In the genomic region with DNA sequence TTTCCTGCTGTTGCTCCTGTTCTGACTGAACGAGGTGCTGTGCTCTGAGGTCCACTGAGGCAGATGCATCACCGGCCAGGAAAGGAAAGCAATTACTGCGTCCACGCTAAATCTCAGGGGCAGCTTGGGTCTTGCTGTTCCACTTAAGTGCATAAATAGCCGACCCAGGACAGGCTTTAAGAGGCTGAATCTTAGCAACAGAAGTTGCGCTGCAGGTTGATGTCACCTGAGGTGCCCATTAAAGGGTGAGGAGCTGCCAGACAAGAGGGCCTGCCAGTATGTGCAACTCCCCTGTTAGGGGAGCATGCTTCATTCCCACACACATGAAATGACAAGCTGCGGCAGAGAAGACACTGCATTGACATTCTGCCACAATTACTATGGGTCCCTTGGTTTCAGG, we compare ENCODE assay signal across 22 mouse cellular contexts.
A peak's percentile ranks its signal among the peaks of the same experiment; 100 is the strongest.
DNase-seq lines count a peak whose midpoint lies in the region; ATAC-seq and TF ChIP-seq lines count a peak whose summit lies in the region.
"Had no signal": no experiment of that assay in that cellular context is flagged by ENCODE, and none has a peak within 500 bp of the region (broad histone marks: within the 10 kb centered on the region; RNA-seq: fewer than 3 reads in every experiment).

No protein-coding gene starts in this region.

- H3K9ac ChIP-seq in forebrain, embryonic 12.5 days, result no peak overlapping the region
- H3K9ac ChIP-seq in forebrain, postnatal 0 days, result no peak overlapping the region
- no peak overlapping the region for H3K9ac ChIP-seq in midbrain, embryonic 11.5 days (ENCODE audit: low read length)
- no peak overlapping the region for H3K9ac ChIP-seq in midbrain, embryonic 15.5 days
- no peak overlapping the region for H3K9ac ChIP-seq in neural tube, embryonic 14.5 days (replicated peaks; ENCODE audit: low read depth, low read length)
- H3K9ac ChIP-seq: embryonic facial prominence, embryonic 12.5 days; forebrain, embryonic 13.5 days; heart, embryonic 15.5 days had no signal

- no peaks in the 10 kb centered on the region for H3K27me3 ChIP-seq in forebrain, embryonic 12.5 days
- H3K27me3 ChIP-seq in forebrain, postnatal 0 days (ENCODE audit: insufficient read depth, low read length), result no peaks in the 10 kb centered on the region
- H3K27me3 ChIP-seq in midbrain, embryonic 11.5 days (ENCODE audit: control insufficient read depth, insufficient read depth, low read length), result no peaks in the 10 kb centered on the region
- H3K27me3 ChIP-seq in midbrain, embryonic 15.5 days (replicated peaks), result no peaks in the 10 kb centered on the region
- H3K27me3 ChIP-seq in neural tube, embryonic 14.5 days (ENCODE audit: control insufficient read depth, insufficient read depth, low read length), result no peaks in the 10 kb centered on the region
- H3K27me3 ChIP-seq: embryonic facial prominence, embryonic 12.5 days; forebrain, embryonic 13.5 days; heart, embryonic 15.5 days had no signal

- 82% methylated on average over 7 of the region's 7 CpGs for WGBS in forebrain, embryonic 12.5 days
- 83% methylated on average over 7 of the region's 7 CpGs for WGBS in forebrain, postnatal 0 days
- 88% methylated on average over 7 of the region's 7 CpGs for WGBS in midbrain, embryonic 11.5 days
- 66% methylated on average over 7 of the region's 7 CpGs for WGBS in midbrain, embryonic 15.5 days
- WGBS in neural tube, embryonic 14.5 days, result 54% methylated on average over 7 of the region's 7 CpGs

- no peaks in the 10 kb centered on the region for H3K36me3 ChIP-seq in forebrain, embryonic 12.5 days (replicated peaks)
- H3K36me3 ChIP-seq in forebrain, postnatal 0 days (ENCODE audit: insufficient read depth), result no peaks in the 10 kb centered on the region
- no peaks in the 10 kb centered on the region for H3K36me3 ChIP-seq in midbrain, embryonic 11.5 days (ENCODE audit: control insufficient read depth, insufficient read depth, low read length)
- H3K36me3 ChIP-seq in midbrain, embryonic 15.5 days (replicated peaks), result no peaks in the 10 kb centered on the region
- H3K36me3 ChIP-seq in neural tube, embryonic 14.5 days (ENCODE audit: control insufficient read depth, insufficient read depth, low read length), result no peaks in the 10 kb centered on the region
- H3K36me3 ChIP-seq: embryonic facial prominence, embryonic 12.5 days; G1E; heart, embryonic 15.5 days had no signal

- ATAC-seq in forebrain, embryonic 12.5 days (ENCODE audit: low FRiP score), result 0 out of 2 replicates have a peak, but pooled peaks have one; percentile 11
- no peak for ATAC-seq in forebrain, postnatal 0 days
- no peak for ATAC-seq in midbrain, embryonic 11.5 days (ENCODE audit: low FRiP score)
- no peak; the same call in 1 of the 2 replicates for ATAC-seq in midbrain, embryonic 15.5 days (replicated peaks)
- peak; percentile 66; the same call in 1 of the 2 replicates for ATAC-seq in neural tube, embryonic 14.5 days (ENCODE audit: low read depth)
- ATAC-seq: CD4-positive, CD25-positive, alpha-beta regulatory T cell, adult 4 months; forebrain, embryonic 13.5 days had no signal

- no peak for TF ChIP-seq POLR2A in brain, embryonic 14.5 days (IDR thresholded peaks at IDR 0.05; ENCODE audit: borderline replicate concordance, extremely low read depth, insufficient read depth, insufficient read length, poor library complexity, severe bottlenecking)

- H3K4me2 ChIP-seq in forebrain, embryonic 12.5 days, result no peak overlapping the region
- H3K4me2 ChIP-seq in forebrain, postnatal 0 days (ENCODE audit: low read depth), result no peak overlapping the region
- no peak overlapping the region for H3K4me2 ChIP-seq in midbrain, embryonic 11.5 days
- H3K4me2 ChIP-seq in midbrain, embryonic 15.5 days, result no peak overlapping the region
- H3K4me2 ChIP-seq in neural tube, embryonic 14.5 days (ENCODE audit: low read depth, low read length), result no peak overlapping the region
- H3K4me2 ChIP-seq: embryonic facial prominence, embryonic 12.5 days; forebrain, embryonic 13.5 days; heart, embryonic 11.5 days; heart, embryonic 15.5 days had no signal

- no peak for DNase-seq in forebrain, postnatal 0 days
- DNase-seq in midbrain, embryonic 11.5 days (ENCODE audit: low spot score, missing footprints), result peak; percentile 61
- peak; percentile 52 for DNase-seq in brain, embryonic 14.5 days (ENCODE audit: low read depth)
- no peak for DNase-seq in ovary, postnatal 10 days (ENCODE audit: low spot score)
- DNase-seq in gastrocnemius, postnatal 14 days, result no peak
- DNase-seq: adrenal gland, adult 8-10 months; B cell, adult 2 months; cerebellum, adult 11-12 months; cerebellum, adult 9-10 months; cerebellum, postnatal 25 days; gastrocnemius, adult 2 months; heart, adult 2 months; heart, postnatal 14 days had no signal

- no peak overlapping the region for H3K4me3 ChIP-seq in forebrain, embryonic 12.5 days (replicated peaks)
- no peak overlapping the region for H3K4me3 ChIP-seq in forebrain, postnatal 0 days (ENCODE audit: low read depth, low read length)
- no peak overlapping the region for H3K4me3 ChIP-seq in midbrain, embryonic 11.5 days (ENCODE audit: low read depth, low read length)
- H3K4me3 ChIP-seq in midbrain, embryonic 15.5 days, result no peak overlapping the region
- no peak overlapping the region for H3K4me3 ChIP-seq in neural tube, embryonic 14.5 days (ENCODE audit: low read depth, low read length)
- H3K4me3 ChIP-seq: embryonic facial prominence, embryonic 12.5 days; forebrain, embryonic 13.5 days; gastrocnemius, adult 2 months; heart, adult 2 months; heart, embryonic 15.5 days had no signal

- H3K4me1 ChIP-seq in forebrain, embryonic 12.5 days, result no peaks in the 10 kb centered on the region
- H3K4me1 ChIP-seq in forebrain, postnatal 0 days (ENCODE audit: insufficient read depth), result no peaks in the 10 kb centered on the region
- no peaks in the 10 kb centered on the region for H3K4me1 ChIP-seq in midbrain, embryonic 11.5 days (ENCODE audit: control insufficient read depth, insufficient read depth, low read length)
- peaks cover 8% of the 10 kb centered on the region; the same call in 1 of the 2 replicates for H3K4me1 ChIP-seq in midbrain, embryonic 15.5 days
- peaks cover 5% of the 10 kb centered on the region; the same call in 1 of the 2 replicates for H3K4me1 ChIP-seq in neural tube, embryonic 14.5 days (ENCODE audit: control insufficient read depth, insufficient read depth, low read length)
- H3K4me1 ChIP-seq: embryonic facial prominence, embryonic 12.5 days; heart, embryonic 15.5 days had no signal

- intact Hi-C loops in gastrocnemius, postnatal 14 days (cut with DNase I; ENCODE audit: low total_unique reads), result no loop called here

- no peak for TF ChIP-seq CTCF in forebrain, postnatal 0 days (IDR thresholded peaks at IDR 0.05; ENCODE audit: low read depth)
- no peak for TF ChIP-seq CTCF in brain, embryonic 14.5 days (IDR thresholded peaks at IDR 0.05; ENCODE audit: borderline replicate concordance, extremely low read depth, insufficient read depth, insufficient read length)

- no peak overlapping the region for H3K27ac ChIP-seq in forebrain, embryonic 12.5 days
- H3K27ac ChIP-seq in forebrain, postnatal 0 days (ENCODE audit: low read depth, low read length), result no peak overlapping the region
- no peak overlapping the region for H3K27ac ChIP-seq in midbrain, embryonic 11.5 days (ENCODE audit: low read depth, low read length)
- H3K27ac ChIP-seq in midbrain, embryonic 15.5 days, result no peak overlapping the region
- H3K27ac ChIP-seq in neural tube, embryonic 14.5 days (ENCODE audit: low read depth, low read length), result 0 out of 2 replicates have a peak overlapping the region, but pooled peaks have one; percentile 48
- H3K27ac ChIP-seq: embryonic facial prominence, embryonic 12.5 days; forebrain, embryonic 13.5 days; gastrocnemius, adult 2 months; heart, adult 2 months; heart, embryonic 15.5 days had no signal

- no peaks in the 10 kb centered on the region for H3K9me3 ChIP-seq in forebrain, embryonic 12.5 days
- no peaks in the 10 kb centered on the region for H3K9me3 ChIP-seq in forebrain, postnatal 0 days (ENCODE audit: low read length)
- no peaks in the 10 kb centered on the region for H3K9me3 ChIP-seq in midbrain, embryonic 11.5 days (ENCODE audit: control insufficient read depth, low read length)
- no peaks in the 10 kb centered on the region for H3K9me3 ChIP-seq in midbrain, embryonic 15.5 days
- H3K9me3 ChIP-seq in neural tube, embryonic 14.5 days (ENCODE audit: control insufficient read depth, low read length), result no peaks in the 10 kb centered on the region
- H3K9me3 ChIP-seq: embryonic facial prominence, embryonic 12.5 days; forebrain, embryonic 13.5 days; heart, embryonic 15.5 days had no signal

Comparison
In these comparisons a context has a peak if more than half of its experiments do, and no peak if none do; other contexts are left out.
1. ATAC-seq: peak in forebrain, embryonic 12.5 days (single experiment) and neural tube, embryonic 14.5 days (single experiment); none in forebrain, postnatal 0 days (single experiment), midbrain, embryonic 11.5 days (single experiment) and midbrain, embryonic 15.5 days (single experiment).
2. DNase-seq: peak in midbrain, embryonic 11.5 days (single experiment) and brain, embryonic 14.5 days (single experiment); none in forebrain, postnatal 0 days (single experiment), ovary, postnatal 10 days (single experiment) and gastrocnemius, postnatal 14 days (single experiment).